Mouse (Mus musculus): Measurements from ENCODE around the gene Vamp9.

Gene Vamp9

GRCm38 (mm10) chr5:99906181-99906956 is at the start of gene Vamp9:
TSS of gene Vamp9 (plus strand) at chr5:99906254.
- peak; percentile 93 for DNase-seq (ENCODE audit: low spot score)

DNA sequence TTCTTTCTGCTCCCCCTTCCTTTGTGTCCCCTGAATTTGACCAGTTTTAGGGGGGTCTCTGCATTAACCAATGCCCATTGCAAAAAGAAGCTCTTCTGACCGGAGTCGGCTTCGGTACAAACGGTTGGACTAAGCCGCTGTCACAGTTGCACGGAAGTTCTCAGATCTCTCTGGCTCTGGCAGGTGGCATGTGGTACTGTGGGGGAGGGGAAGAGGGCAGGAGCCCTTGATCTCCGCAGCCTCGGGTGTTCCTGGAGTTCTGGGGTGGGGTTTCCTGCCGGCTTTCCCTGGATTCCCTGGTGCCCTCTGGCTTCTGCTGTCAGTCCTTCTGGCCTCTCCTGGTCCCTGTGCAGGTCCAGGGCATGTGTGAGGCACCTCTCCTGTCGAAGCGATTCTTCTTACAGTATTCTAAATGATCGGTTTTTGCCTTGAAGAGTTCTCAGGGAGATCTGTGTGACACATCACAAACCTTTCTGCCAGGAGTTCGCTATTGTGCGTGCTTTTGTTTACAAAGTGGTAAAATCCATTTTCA is 48.9 kb upstream of the Vamp9 start:
- DNase-seq (ENCODE audit: low spot score), result peak; percentile 3

DNA sequence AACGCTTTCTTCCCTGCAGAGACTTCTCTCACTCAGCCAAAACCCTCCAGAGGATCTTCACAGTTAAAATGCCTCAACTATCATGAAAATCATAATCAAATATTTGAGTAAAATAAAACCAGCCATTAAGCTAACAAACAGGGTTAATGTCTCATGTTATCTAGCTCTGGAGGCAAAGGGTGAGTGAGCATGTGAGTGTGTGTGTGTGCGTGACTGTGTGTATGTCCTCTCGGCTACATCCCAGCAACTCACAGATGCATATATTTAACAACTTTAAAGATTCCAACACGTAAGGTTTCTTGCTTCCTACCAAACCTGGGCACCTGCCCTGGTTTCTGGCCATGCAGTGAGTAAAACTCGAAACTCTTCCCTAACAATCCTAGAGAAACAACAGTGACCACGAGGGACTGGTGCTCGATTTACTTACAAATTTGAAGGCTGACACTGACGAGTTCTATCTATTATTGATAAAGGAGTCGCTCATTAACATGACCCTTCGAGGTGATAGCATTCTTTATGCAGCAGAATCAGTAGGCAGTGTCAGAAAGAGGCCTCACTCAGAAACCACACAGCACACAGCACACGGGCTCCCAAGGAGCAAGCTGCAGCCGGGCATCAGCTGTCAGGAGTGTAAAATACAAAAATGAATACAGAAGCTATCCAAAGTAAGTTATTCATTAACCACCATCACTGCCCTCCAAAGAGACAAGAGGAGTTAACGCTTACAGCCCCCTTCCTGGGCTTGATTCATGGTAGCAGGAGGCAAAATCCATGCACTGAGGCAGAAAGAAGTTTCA is 46.2 kb upstream of the Vamp9 start:
- DNase-seq (ENCODE audit: low spot score), result no peak

DNA sequence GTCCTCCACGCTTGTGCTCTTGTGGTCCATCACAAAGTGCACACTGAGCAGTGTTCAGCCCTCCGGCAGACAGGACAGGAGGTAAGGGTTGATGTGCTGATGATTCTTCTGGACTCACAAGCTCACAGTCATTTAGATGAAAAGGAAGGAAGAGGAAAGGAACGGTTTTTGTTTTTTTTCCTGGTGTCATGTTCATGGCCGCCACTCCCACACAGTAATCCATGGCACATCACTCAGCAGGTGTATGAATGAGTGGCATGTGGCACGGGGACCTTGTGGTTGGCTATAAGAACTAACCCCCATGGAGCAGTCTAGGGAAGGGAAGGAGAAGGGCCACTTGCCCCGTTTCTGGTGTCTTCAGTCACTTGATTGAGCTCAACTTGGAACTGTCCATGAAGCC is 44.2 kb upstream of the Vamp9 start:
- DNase-seq (ENCODE audit: low spot score), result no peak

DNA sequence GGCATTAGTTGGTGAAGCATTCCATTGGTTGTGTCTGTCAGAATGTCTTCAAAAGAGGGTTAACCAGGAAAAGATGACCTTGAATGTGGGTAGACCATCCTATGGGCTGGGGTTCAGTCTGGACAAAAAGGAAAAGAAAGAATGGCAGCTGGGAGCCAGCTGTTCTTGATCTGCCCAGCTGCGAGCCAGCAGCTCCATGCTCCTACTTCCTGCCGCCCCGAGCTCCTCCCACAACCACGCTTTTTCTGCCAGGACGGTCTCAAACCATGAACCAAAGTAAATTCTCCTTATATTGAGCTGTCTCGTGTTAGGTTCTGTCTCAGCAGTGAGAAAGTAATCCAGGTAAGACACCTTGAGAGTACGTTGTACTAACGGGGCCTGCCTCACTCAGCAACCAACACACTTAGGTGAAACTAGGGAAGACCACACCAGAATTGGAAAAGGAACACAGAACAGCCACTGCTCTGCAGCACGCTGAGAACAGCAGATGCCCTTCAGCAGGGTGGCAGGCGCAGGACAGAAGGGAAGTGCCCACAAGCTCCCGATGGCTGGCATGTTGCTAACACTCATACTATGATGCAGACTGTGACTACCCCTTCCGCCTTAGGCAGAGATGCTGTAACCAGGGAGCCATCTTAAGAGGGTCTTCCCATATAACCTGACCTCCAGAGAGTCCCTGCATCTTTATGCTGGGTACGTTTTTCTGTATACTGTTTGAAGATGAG is 42.2 kb upstream of the Vamp9 start:
- DNase-seq (ENCODE audit: low spot score), result no peak

GRCm38 (mm10) chr5:99865779-99866178 is 40.3 kb upstream of the Vamp9 start:
- no peak for DNase-seq (ENCODE audit: low spot score)

GRCm38 (mm10) chr5:99868286-99868685 is 37.8 kb upstream of the Vamp9 start:
- no peak for DNase-seq (ENCODE audit: low spot score)

GRCm38 (mm10) chr5:99868923-99869322 is 37.1 kb upstream of the Vamp9 start:
- no peak for DNase-seq (ENCODE audit: low spot score)

GRCm38 (mm10) chr5:99877565-99877964 is 28.5 kb upstream of the Vamp9 start:
- no peak for DNase-seq (ENCODE audit: low spot score)

DNA sequence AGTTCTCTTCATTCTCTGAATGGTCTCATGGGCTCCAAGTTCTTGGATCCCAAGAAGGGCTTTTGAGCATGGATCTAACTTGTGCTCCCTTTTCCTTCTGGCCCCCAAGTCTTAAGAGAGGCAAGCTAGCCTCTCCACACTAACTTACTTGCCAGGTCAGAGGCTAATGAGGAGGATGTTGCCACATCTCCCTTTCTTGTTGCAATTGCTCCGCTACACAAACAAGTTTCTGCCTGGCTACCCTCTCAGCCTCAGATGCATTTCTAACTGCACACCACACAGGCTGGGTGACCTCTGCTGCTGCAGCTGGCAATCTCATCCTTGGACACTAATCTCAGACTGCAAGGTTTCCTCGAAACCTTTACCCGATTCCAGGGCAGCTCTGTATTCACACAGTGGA is 23.6 kb upstream of the Vamp9 start:
- no peak for DNase-seq (ENCODE audit: low spot score)

- DNase-seq (ENCODE audit: low spot score), result no peak
Observed at GRCm38 (mm10) chr5:99884035-99884434, 22.0 kb upstream of the Vamp9 start.

GRCm38 (mm10) chr5:99887133-99887532 is 18.9 kb upstream of the Vamp9 start:
- DNase-seq (ENCODE audit: low spot score), result no peak

GRCm38 (mm10) chr5:99891516-99892441 is 14.3 kb upstream of the Vamp9 start:
- DNase-seq (ENCODE audit: low spot score), result peak; percentile 65

- DNase-seq (ENCODE audit: low spot score), result peak; percentile 15
Observed at GRCm38 (mm10) chr5:99900041-99900440, 6.0 kb upstream of the Vamp9 start.

DNA sequence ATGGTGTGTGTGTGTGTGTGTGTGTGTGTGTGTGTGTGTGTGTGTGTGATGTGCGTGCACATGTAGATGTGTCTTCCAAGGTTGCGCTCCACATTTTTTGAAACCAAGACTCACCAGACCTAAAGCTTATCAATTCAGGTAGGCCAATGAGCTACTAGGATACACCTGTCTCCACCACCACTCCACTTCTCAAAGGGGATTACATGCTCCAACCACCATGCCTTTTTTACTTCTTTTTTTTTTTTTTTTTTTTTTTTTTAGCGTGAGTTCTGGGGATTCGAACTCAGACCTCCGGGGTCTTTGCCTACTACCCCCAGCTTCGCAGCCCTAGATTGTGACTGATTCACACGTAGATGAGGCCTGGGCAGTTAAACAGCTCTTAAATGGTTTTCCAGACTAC is 323 bp upstream of the Vamp9 start:
- no peak for DNase-seq (ENCODE audit: low spot score)

DNA sequence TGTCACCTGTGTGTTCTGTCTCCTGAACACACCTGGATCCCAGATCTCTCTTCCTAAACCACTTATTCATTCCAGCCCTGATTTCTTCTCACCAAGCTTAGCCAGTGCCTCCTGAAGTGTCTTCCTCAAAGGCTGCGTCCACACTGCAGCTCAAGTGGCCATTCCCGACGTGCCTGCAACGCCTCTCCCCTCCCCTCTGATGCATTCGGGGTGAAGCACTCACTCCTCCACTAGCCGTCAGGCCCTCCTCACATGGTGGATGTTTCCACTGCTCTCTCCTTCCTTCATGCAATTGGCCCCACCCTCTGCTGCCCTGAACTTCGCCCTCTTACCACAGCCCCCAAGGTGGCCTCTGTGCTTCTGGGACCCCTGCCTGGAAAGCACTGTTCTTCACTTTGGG is 9.4 kb downstream of the Vamp9 start:
- DNase-seq (ENCODE audit: low spot score), result no peak

DNA sequence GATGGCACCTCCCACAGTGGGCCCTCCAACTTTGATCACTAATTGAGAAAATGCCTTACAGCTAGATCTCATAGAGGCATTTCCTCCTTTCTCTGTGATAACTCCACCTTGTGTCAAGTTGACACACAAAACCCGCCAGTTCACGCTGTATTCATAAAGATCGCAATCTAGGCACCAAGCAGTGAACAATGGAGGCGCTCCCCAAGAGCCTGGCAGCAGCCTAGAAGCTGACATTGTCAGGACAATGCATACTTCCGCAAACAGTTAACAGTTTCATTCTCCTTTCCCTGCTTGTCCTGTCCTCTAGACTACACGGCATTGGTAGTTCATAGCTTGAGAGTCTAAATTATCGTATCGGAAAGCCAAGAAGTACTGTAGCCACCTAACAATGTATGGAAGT is 16.0 kb downstream of the Vamp9 start:
- DNase-seq (ENCODE audit: low spot score), result no peak

- DNase-seq (ENCODE audit: low spot score), result peak; percentile 24
Observed at GRCm38 (mm10) chr5:99927951-99928350, 21.9 kb downstream of the Vamp9 start.

DNA sequence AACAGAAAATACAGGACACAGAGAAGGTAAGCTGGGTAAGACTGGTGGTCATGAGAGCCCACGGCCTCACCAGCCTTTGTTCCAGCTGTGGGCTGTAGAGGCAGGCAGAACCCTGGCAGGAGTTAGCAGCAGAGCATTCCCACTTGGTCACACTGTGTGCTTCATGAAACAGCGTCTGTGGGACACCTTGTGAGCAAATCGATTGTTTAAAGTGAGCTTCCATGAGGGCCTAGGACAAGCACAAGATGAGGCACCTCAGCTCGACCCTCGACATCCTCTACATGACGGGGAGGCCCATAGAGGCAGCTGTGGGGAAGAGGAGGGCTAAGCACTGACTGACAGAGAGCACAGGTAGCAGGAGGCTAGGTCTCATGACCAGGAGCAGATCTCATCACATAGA is 25.9 kb downstream of the Vamp9 start:
- no peak for DNase-seq (ENCODE audit: low spot score)

DNA sequence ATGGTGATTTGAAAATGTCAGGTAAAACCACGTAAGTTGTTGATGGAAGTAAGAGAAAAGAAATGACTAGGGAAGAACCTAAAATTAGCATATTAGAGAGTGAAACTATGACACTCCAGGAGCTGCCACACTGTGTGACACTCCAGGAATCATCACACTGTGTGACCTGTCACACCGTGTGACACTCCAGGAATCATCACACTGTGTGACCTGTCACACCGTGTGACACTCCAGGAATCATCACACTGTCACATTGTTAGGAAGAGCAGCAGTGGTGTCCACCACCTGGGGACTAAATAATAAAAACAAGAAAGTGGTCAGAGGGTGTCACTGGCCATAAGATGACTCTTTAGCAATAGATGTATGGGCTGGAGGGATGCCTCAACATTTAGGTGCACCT is 33.4 kb downstream of the Vamp9 start:
- DNase-seq (ENCODE audit: low spot score), result no peak

DNA sequence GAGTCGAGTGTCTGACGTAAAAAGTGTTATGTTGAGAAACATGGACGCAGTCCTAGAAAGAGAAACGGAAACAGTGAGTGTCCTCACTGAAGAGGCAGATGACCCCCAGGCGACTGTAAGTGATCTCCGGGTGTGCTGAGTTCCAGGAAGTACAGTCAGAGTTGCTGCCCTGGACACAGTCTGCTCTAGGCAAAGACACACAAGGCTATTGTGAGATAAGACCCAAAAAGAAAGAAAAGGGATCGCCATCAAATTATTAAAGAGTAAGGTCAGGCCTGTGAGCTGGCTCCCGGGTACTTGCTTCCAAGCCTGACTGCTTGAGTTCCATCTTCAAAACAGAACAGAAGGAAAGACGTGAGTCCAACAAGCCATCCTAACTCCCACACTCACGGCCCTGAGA is 35.2 kb downstream of the Vamp9 start:
- DNase-seq (ENCODE audit: low spot score), result no peak
